Mouse (Mus musculus): ENCODE data around the gene Nqo1. TPM values are rescaled to one million over a fixed set of nuclear protein-coding genes. Genes with fewer than 3 reads are reported as not detected.

Gene Nqo1
- polyA plus RNA-seq, 1 experiment from 2014 or later: 10.3 TPM

GRCm38 (mm10) chr8:107437711-107438110, 34.7 kb upstream of the Nqo1 start:
- Histone ChIP-seq H3K27ac (ENCODE audit: low read depth, low read length) (no peak overlapping the region), H3K36me3 (ENCODE audit: control insufficient read depth, insufficient read depth, low read length) (no peaks in the 10 kb centered on the region), H3K4me3 (ENCODE audit: low read length) (no peak overlapping the region), H3K9me3 (ENCODE audit: control insufficient read depth, low read length) (no peaks in the 10 kb centered on the region), H3K27me3 (ENCODE audit: control insufficient read depth, insufficient read depth, low read length) (no peaks in the 10 kb centered on the region), H3K4me2 (replicated peaks; ENCODE audit: low read depth, low read length) (no peak overlapping the region), H3K9ac (ENCODE audit: low read depth, low read length) (no peak overlapping the region), H3K4me1 (ENCODE audit: control insufficient read depth, insufficient read depth, low read length) (peaks cover 9% of the 10 kb centered on the region; the same call in 1 of the 2 replicates)
- no peak for ATAC-seq (ENCODE audit: low FRiP score, low TSS enrichment)
- WGBS: 40% methylated on average over 2 of the region's 2 CpGs

DNA sequence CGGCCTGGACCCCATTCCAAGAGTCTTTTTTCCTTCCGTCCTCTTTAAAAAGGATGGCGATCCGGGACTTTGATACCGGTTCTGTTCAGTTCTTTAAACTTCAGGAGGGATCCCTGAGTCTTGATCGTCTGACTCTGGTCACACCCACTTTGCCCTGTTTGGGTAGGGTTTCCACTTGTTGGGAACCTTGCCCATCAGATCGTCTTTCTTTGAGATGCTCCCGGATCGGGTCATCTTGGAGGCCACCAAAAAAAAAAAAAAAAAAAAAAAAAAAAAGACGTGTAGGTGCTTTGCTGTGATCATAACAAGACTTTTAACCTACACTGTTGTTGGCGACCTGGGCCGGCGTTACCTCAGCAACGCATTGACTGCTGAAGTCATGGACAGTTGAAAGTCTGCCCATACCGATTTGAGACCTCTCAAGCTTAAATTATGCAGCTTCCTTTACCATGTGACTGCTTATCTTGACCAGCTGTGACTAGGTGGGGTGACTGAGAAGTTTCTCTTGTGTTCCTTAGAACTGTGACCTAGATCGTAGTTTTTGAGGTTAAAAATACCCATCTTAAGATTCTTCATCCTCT, 33.9 kb upstream of the Nqo1 start:
- Histone ChIP-seq H3K27ac (ENCODE audit: low read depth, low read length) (peak overlapping the region; percentile 87), H3K9me3 (ENCODE audit: control insufficient read depth, low read length) (no peaks in the 10 kb centered on the region), H3K4me1 (ENCODE audit: control insufficient read depth, insufficient read depth, low read length) (peaks cover 9% of the 10 kb centered on the region; the same call in 1 of the 2 replicates), H3K36me3 (ENCODE audit: control insufficient read depth, insufficient read depth, low read length) (no peaks in the 10 kb centered on the region), H3K9ac (ENCODE audit: low read depth, low read length) (peak overlapping the region; percentile 85), H3K4me2 (replicated peaks; ENCODE audit: low read depth, low read length) (peak overlapping the region; percentile 78), H3K4me3 (ENCODE audit: low read length) (peak overlapping the region; percentile 88), H3K27me3 (ENCODE audit: control insufficient read depth, insufficient read depth, low read length) (no peaks in the 10 kb centered on the region)
- WGBS: 9% methylated on average over 16 of the region's 16 CpGs
- peak; percentile 25 for ATAC-seq (ENCODE audit: low FRiP score, low TSS enrichment)

- Histone ChIP-seq H3K9ac (ENCODE audit: low read depth, low read length) (peak within 1 kb of the TSS; percentile 85), H3K27ac (ENCODE audit: low read depth, low read length) (peak within 1 kb of the TSS; percentile 87), H3K4me3 (ENCODE audit: low read length) (peak within 1 kb of the TSS; percentile 88), H3K36me3 (ENCODE audit: control insufficient read depth, insufficient read depth, low read length) (no peaks in the 10 kb centered on the region), H3K9me3 (ENCODE audit: control insufficient read depth, low read length) (no peaks in the 10 kb centered on the region), H3K4me2 (replicated peaks; ENCODE audit: low read depth, low read length) (peak within 1 kb of the TSS; percentile 78), H3K27me3 (ENCODE audit: control insufficient read depth, insufficient read depth, low read length) (no peaks in the 10 kb centered on the region), H3K4me1 (ENCODE audit: control insufficient read depth, insufficient read depth, low read length) (peaks cover 9% of the 10 kb centered on the region; the same call in 1 of the 2 replicates)
- under 1% methylated on average over 62 of the region's 81 CpGs for WGBS
- peak; percentile 93 for ATAC-seq (ENCODE audit: low FRiP score, low TSS enrichment)
Measured at GRCm38 (mm10) chr8:107435962-107436831, 33.2 kb upstream of the Nqo1 start, which contains the start of gene Wwp2. Gene Wwp2, plus strand, starts transcription at chr8:107436365.

DNA sequence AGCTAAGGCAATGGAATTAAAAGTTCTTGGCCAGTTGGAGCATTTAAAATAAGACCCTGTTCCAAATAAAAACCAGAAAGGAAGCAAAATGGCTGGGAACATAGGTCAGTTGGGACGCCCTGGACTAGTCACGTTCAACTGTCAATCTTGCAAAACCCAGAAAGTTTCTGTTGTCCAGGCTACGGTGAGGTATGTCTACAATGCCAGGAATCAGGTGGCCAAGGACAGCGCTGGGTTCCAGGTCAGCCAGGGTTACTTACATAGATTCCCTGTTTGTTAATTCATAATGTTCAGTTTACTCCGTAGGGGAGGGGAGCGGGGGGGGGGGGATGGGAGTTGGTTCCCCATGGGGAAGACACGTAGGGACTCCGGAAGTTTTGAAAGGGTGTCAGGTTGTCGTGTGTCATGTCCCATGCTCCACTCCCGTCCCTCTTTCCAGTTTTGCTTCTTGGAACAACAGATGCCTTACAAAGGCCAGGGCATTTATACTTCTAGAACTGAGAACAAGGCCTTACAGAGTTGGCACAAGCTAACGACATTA, 32.5 kb upstream of the Nqo1 start:
- ATAC-seq (ENCODE audit: low FRiP score, low TSS enrichment): no peak
- Histone ChIP-seq H3K4me3 (ENCODE audit: low read length) (peak overlapping the region; percentile 88), H3K27me3 (ENCODE audit: control insufficient read depth, insufficient read depth, low read length) (no peaks in the 10 kb centered on the region), H3K9ac (ENCODE audit: low read depth, low read length) (peak overlapping the region; percentile 85), H3K4me2 (replicated peaks; ENCODE audit: low read depth, low read length) (peak overlapping the region; percentile 78), H3K36me3 (ENCODE audit: control insufficient read depth, insufficient read depth, low read length) (no peaks in the 10 kb centered on the region), H3K27ac (ENCODE audit: low read depth, low read length) (peak overlapping the region; percentile 76; the same call in 1 of the 2 replicates), H3K4me1 (ENCODE audit: control insufficient read depth, insufficient read depth, low read length) (peaks cover 9% of the 10 kb centered on the region; the same call in 1 of the 2 replicates), H3K9me3 (ENCODE audit: control insufficient read depth, low read length) (no peaks in the 10 kb centered on the region)
- 31% methylated on average over 11 of the region's 11 CpGs for WGBS

DNA sequence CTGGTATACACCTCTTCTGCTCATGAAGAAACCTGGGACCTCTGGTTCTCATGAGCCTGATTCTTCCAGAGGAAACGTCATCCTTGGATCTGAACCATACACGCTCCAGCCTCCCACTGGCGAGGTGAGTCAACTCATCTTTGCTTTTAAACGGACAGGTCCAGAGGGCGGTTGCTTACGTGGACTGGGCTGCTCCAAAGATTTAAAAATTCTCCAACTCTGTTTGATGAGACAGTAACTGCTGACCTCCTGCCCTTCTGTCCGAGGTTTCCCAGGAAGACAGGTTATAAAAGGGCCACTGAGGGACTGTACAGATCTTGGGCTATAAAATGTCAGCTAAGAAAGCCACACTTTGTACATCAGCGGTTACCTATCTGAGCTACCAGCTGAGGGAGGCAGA, 27.8 kb upstream of the Nqo1 start:
- no peak for ATAC-seq (ENCODE audit: low FRiP score, low TSS enrichment)
- H3K4me3 ChIP-seq (ENCODE audit: low read length): no peak overlapping the region
- no peak overlapping the region for H3K9ac ChIP-seq (ENCODE audit: low read depth, low read length)
- H3K36me3 ChIP-seq (ENCODE audit: control insufficient read depth, insufficient read depth, low read length): no peaks in the 10 kb centered on the region
- no peak overlapping the region for H3K4me2 ChIP-seq (replicated peaks; ENCODE audit: low read depth, low read length)
- 0 out of 2 replicates have a peak, but pooled peaks cover 4% of the 10 kb centered on the region for H3K4me1 ChIP-seq (ENCODE audit: control insufficient read depth, insufficient read depth, low read length)
- H3K27me3 ChIP-seq (ENCODE audit: control insufficient read depth, insufficient read depth, low read length): no peaks in the 10 kb centered on the region
- WGBS: 72% methylated on average over 8 of the region's 8 CpGs
- no peaks in the 10 kb centered on the region for H3K9me3 ChIP-seq (ENCODE audit: control insufficient read depth, low read length)
- H3K27ac ChIP-seq (ENCODE audit: low read depth, low read length): no peak overlapping the region

DNA sequence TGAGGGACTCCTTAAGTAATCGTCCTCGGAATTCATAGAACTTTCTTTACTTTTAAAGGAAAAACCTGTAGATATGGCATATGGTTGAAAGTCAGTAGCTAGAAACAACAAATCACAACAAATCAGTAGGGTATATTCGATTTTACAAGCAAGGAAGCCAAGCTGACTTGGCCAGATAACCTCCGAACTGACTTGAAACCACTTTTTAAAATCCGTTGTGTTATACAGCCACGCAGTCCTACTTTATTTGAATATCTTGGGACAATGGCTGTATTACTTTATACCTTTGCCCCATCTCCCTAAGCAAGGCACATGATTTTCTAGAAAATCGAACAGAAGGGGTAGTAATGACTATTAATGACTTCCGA, 22.2 kb upstream of the Nqo1 start:
- H3K9ac ChIP-seq (ENCODE audit: low read depth, low read length): no peak overlapping the region
- 0 out of 2 replicates have a peak overlapping the region, but pooled peaks have one; percentile 79 for H3K4me2 ChIP-seq (replicated peaks; ENCODE audit: low read depth, low read length)
- H3K4me3 ChIP-seq (ENCODE audit: low read length): peak overlapping the region; percentile 89
- no peaks in the 10 kb centered on the region for H3K27me3 ChIP-seq (ENCODE audit: control insufficient read depth, insufficient read depth, low read length)
- no peak for ATAC-seq (ENCODE audit: low FRiP score, low TSS enrichment)
- peaks cover 4% of the 10 kb centered on the region for H3K4me1 ChIP-seq (ENCODE audit: control insufficient read depth, insufficient read depth, low read length)
- 51% methylated on average over 8 of the region's 8 CpGs for WGBS
- no peaks in the 10 kb centered on the region for H3K9me3 ChIP-seq (ENCODE audit: control insufficient read depth, low read length)
- no peak overlapping the region for H3K27ac ChIP-seq (ENCODE audit: low read depth, low read length)
- H3K36me3 ChIP-seq (ENCODE audit: control insufficient read depth, insufficient read depth, low read length): peaks cover 22% of the 10 kb centered on the region

DNA sequence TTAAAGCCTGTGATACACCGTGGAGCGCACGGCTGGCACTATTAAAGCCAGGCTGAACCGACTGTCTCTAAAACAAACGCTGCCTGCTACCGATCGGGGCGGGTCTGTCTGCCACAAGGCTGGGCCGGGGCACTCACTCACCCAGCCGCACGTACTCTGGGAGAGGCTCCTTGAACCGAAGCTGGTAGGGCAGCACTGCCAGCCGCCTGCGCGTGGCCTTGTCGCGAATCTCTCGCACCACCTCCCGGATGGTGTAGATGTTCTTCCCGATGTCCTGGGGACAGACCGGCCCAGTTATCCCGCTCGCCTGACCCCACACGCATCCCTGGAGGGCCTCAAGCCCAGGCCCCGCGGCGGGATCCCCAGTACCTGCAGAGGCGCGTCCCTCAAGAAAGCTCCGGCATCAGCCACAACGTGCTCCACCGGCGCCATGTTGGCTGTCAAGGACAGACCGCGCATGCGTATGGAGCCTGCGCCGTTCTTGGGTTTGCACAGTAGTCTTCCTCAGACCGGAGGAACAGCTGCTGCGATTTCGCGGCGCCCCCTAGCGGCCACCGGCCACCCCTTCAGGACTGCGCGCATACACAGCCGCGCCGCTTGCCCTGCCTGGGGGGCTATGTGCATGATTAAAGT, 21.7 kb upstream of the Nqo1 start, which contains the start of gene Nob1:
Gene Nob1, minus strand, starts transcription at position 455 of the 633 bp plus-strand sequence.
- no peaks in the 10 kb centered on the region for H3K9me3 ChIP-seq (ENCODE audit: control insufficient read depth, low read length)
- H3K27ac ChIP-seq (ENCODE audit: low read depth, low read length): peak within 1 kb of the TSS; percentile 25
- H3K4me3 ChIP-seq (ENCODE audit: low read length): peak within 1 kb of the TSS; percentile 89
- under 1% methylated on average over 50 of the region's 50 CpGs for WGBS
- ATAC-seq (ENCODE audit: low FRiP score, low TSS enrichment): peak; percentile 99
- H3K4me1 ChIP-seq (ENCODE audit: control insufficient read depth, insufficient read depth, low read length): peaks cover 4% of the 10 kb centered on the region
- no peaks in the 10 kb centered on the region for H3K27me3 ChIP-seq (ENCODE audit: control insufficient read depth, insufficient read depth, low read length)
- H3K36me3 ChIP-seq (ENCODE audit: control insufficient read depth, insufficient read depth, low read length): peaks cover 27% of the 10 kb centered on the region
- H3K9ac ChIP-seq (ENCODE audit: low read depth, low read length): peak within 1 kb of the TSS; percentile 85
- H3K4me2 ChIP-seq (replicated peaks; ENCODE audit: low read depth, low read length): peak within 1 kb of the TSS; percentile 79

GRCm38 (mm10) chr8:107424176-107424575, 21.2 kb upstream of the Nqo1 start:
- ATAC-seq (ENCODE audit: low FRiP score, low TSS enrichment): no peak; the same call in 1 of the 2 replicates
- 29% methylated on average over 9 of the region's 9 CpGs for WGBS
- H3K9me3 ChIP-seq (ENCODE audit: control insufficient read depth, low read length): no peaks in the 10 kb centered on the region
- H3K4me2 ChIP-seq (replicated peaks; ENCODE audit: low read depth, low read length): peak overlapping the region; percentile 79
- H3K36me3 ChIP-seq (ENCODE audit: control insufficient read depth, insufficient read depth, low read length): peaks cover 32% of the 10 kb centered on the region
- H3K9ac ChIP-seq (ENCODE audit: low read depth, low read length): peak overlapping the region; percentile 85
- H3K27me3 ChIP-seq (ENCODE audit: control insufficient read depth, insufficient read depth, low read length): no peaks in the 10 kb centered on the region
- peak overlapping the region; percentile 25; the same call in 1 of the 2 replicates for H3K27ac ChIP-seq (ENCODE audit: low read depth, low read length)
- H3K4me3 ChIP-seq (ENCODE audit: low read length): peak overlapping the region; percentile 89
- peaks cover 4% of the 10 kb centered on the region for H3K4me1 ChIP-seq (ENCODE audit: control insufficient read depth, insufficient read depth, low read length)

Measured in kidney, embryonic 14.5 days (tissue).